Mouse (Mus musculus) heart, embryonic 11.5 days (tissue): Measurements from ENCODE around the gene Nkx6-1. TPM values are rescaled to one million over a fixed set of nuclear protein-coding genes. Genes with fewer than 3 reads are reported as not detected.

Experiments
- ATAC-seq: fragments of 200-750 bp; cut with Nextera tagmentation; replicated peaks from 2 replicates; pipeline ENCODE4 v1.8.0; 2017; ENCODE audit warnings: moderate library complexity; ENCODE audit not compliant: insufficient number of reproducible peaks, low FRiP score, low TSS enrichment
- H3K27ac ChIP-seq: fragments of 300-500 bp; sonication (generic); 2 replicates; pipeline ENCODE4 v1.5.1; 2014; ENCODE audit warnings: mild to moderate bottlenecking, low read depth, low read length
- H3K27me3 ChIP-seq: fragments of 300-500 bp; sonication (generic); 2 replicates; pipeline ENCODE4 v1.6.1; 2014; ENCODE audit warnings: mild to moderate bottlenecking, low read length, mixed read lengths; ENCODE audit not compliant: control insufficient read depth, insufficient read depth
- H3K36me3 ChIP-seq: fragments of 300-500 bp; sonication (generic); 2 replicates; pipeline ENCODE4 v1.6.1; 2014; ENCODE audit warnings: mild to moderate bottlenecking, low read length, moderate library complexity, mixed read lengths; ENCODE audit not compliant: control insufficient read depth, insufficient read depth
- H3K4me1 ChIP-seq: fragments of 300-500 bp; sonication (generic); 2 replicates; pipeline ENCODE4 v1.6.1; 2014; ENCODE audit warnings: low read length; ENCODE audit not compliant: control insufficient read depth, insufficient read depth
- H3K4me2 ChIP-seq: fragments of 300-500 bp; sonication (generic); 2 replicates; pipeline ENCODE4 v1.6.1; 2014; ENCODE audit warnings: mild to moderate bottlenecking, moderate library complexity
- H3K4me3 ChIP-seq: fragments of 300-500 bp; sonication (generic); 2 replicates; pipeline ENCODE4 v1.5.1; 2014; ENCODE audit warnings: low read depth, low read length
- H3K9ac ChIP-seq: fragments of 300-500 bp; sonication (generic); 2 replicates; pipeline ENCODE4 v1.6.1; 2014; ENCODE audit warnings: mild to moderate bottlenecking, low read depth, low read length, moderate library complexity
- H3K9me3 ChIP-seq: fragments of 300-500 bp; sonication (generic); replicated peaks from 2 replicates; pipeline ENCODE4 v1.6.1; 2016; ENCODE audit warnings: low read length; ENCODE audit not compliant: control insufficient read depth
- WGBS: fragments of 180-500 bp; shearing (Covaris S2); extraction: QIAGEN DNeasy Blood & Tissue Kit; methylation state at CpG from one replicate; pipeline ENCODE4 v1.1.7; 2014; ENCODE audit not compliant: insufficient replicate concordance; 5-methylcytosine and 5-hydroxymethylcytosine counted together
- polyA plus RNA-seq: library from polyadenylated mRNA; unstranded; fragments of >200 nt; fragmentation: Nextera tagmentation; extraction: Ambion mirVana; gene quantifications from 2 replicates; pipeline ENCODE4 v1.2.1, GENCODE M21; 2014

Nkx6-1 gene
- polyA plus RNA-seq, 1 experiment from 2014 or later, result 0.29 TPM

GRCm38 (mm10) chr5:101656107-101656506 is 8.7 kb downstream of the Nkx6-1 start:
- H3K36me3 ChIP-seq, result no peaks in the 10 kb centered on the region
- H3K9ac ChIP-seq, result no peak overlapping the region
- H3K4me3 ChIP-seq, result no peak overlapping the region
- WGBS, result 9% methylated on average over 3 of the region's 3 CpGs
- no peaks in the 10 kb centered on the region for H3K9me3 ChIP-seq
- no peak for ATAC-seq
- H3K4me2 ChIP-seq, result no peak overlapping the region
- H3K4me1 ChIP-seq, result no peaks in the 10 kb centered on the region
- H3K27me3 ChIP-seq, result peaks cover 67% of the 10 kb centered on the region
- no peak overlapping the region for H3K27ac ChIP-seq

GRCm38 (mm10) chr5:101655418-101655817 is 9.4 kb downstream of the Nkx6-1 start:
- 52% methylated on average over 7 of the region's 7 CpGs for WGBS
- no peak for ATAC-seq

GRCm38 (mm10) chr5:101647726-101648686 is 16.8 kb downstream of the Nkx6-1 start:
- Histone ChIP-seq H3K27ac (no peak overlapping the region), H3K4me2 (peak overlapping the region; percentile 29), H3K9me3 (no peaks in the 10 kb centered on the region), H3K36me3 (no peaks in the 10 kb centered on the region), H3K27me3 (peaks cover 58% of the 10 kb centered on the region), H3K4me1 (no peaks in the 10 kb centered on the region), H3K4me3 (peak overlapping the region; percentile 13; the same call in 1 of the 2 replicates), H3K9ac (no peak overlapping the region)
- no peak for ATAC-seq
- WGBS, result 4% methylated on average over 53 of the region's 53 CpGs

More at GRCm38 (mm10) chr5:101655418-101655817, 9.4 kb downstream of the Nkx6-1 start:
- peaks cover 66% of the 10 kb centered on the region for H3K27me3 ChIP-seq
- H3K27ac ChIP-seq, result no peak overlapping the region
- no peaks in the 10 kb centered on the region for H3K4me1 ChIP-seq
- no peaks in the 10 kb centered on the region for H3K36me3 ChIP-seq
- no peaks in the 10 kb centered on the region for H3K9me3 ChIP-seq
- H3K9ac ChIP-seq, result no peak overlapping the region
- no peak overlapping the region for H3K4me2 ChIP-seq
- no peak overlapping the region for H3K4me3 ChIP-seq

GRCm38 (mm10) chr5:101646961-101647575 is 17.7 kb downstream of the Nkx6-1 start:
- Histone ChIP-seq H3K36me3 (no peaks in the 10 kb centered on the region), H3K9ac (no peak overlapping the region), H3K9me3 (no peaks in the 10 kb centered on the region), H3K4me1 (no peaks in the 10 kb centered on the region), H3K27ac (no peak overlapping the region), H3K4me2 (no peak overlapping the region), H3K4me3 (no peak overlapping the region; the same call in 1 of the 2 replicates), H3K27me3 (peaks cover 58% of the 10 kb centered on the region)
- ATAC-seq, result no peak
- 31% methylated on average over 20 of the region's 20 CpGs for WGBS

GRCm38 (mm10) chr5:101645071-101645470 is 19.7 kb downstream of the Nkx6-1 start:
- WGBS, result 77% methylated on average over 8 of the region's 8 CpGs
- no peak overlapping the region for H3K4me2 ChIP-seq

GRCm38 (mm10) chr5:101638101-101638500 is 26.7 kb downstream of the Nkx6-1 start:
- H3K4me3 ChIP-seq, result no peak overlapping the region
- H3K9ac ChIP-seq, result no peak overlapping the region
- no peaks in the 10 kb centered on the region for H3K9me3 ChIP-seq
- no peak for ATAC-seq
- no peaks in the 10 kb centered on the region for H3K36me3 ChIP-seq
- no peaks in the 10 kb centered on the region for H3K27me3 ChIP-seq
- H3K4me1 ChIP-seq, result no peaks in the 10 kb centered on the region
- H3K27ac ChIP-seq, result no peak overlapping the region
- 73% methylated on average over 4 of the region's 4 CpGs for WGBS
- no peak overlapping the region for H3K4me2 ChIP-seq

More at GRCm38 (mm10) chr5:101645071-101645470, 19.7 kb downstream of the Nkx6-1 start:
- Histone ChIP-seq H3K9me3 (no peaks in the 10 kb centered on the region), H3K9ac (no peak overlapping the region), H3K36me3 (no peaks in the 10 kb centered on the region), H3K27me3 (peaks cover 52% of the 10 kb centered on the region), H3K4me1 (no peaks in the 10 kb centered on the region), H3K27ac (no peak overlapping the region), H3K4me3 (no peak overlapping the region)
- ATAC-seq, result no peak

Other genes with a start within 250 kb of the Nkx6-1 start
- 0.52 and 0.60 TPM in 2 replicates for gene Cds1, start 100.1 kb upstream of the Nkx6-1 start, polyA plus RNA-seq